Mouse (Mus musculus) MEL (cell line): Measurements from ENCODE around the gene Tsen54.

Experiments used
- JUND ChIP-seq: IDR thresholded peaks from 2 replicates; pipeline ENCODE4 v1.6.1; 2011; ENCODE audit warnings: low read depth, mild to moderate bottlenecking, improper control_type of control experiment, low read length
- MAZ ChIP-seq: IDR thresholded peaks from 2 replicates; pipeline ENCODE4 v1.6.1; 2012; ENCODE audit warnings: low read depth, mild to moderate bottlenecking, inconsistent platforms, low read length, improper control_type of control experiment

DNA sequence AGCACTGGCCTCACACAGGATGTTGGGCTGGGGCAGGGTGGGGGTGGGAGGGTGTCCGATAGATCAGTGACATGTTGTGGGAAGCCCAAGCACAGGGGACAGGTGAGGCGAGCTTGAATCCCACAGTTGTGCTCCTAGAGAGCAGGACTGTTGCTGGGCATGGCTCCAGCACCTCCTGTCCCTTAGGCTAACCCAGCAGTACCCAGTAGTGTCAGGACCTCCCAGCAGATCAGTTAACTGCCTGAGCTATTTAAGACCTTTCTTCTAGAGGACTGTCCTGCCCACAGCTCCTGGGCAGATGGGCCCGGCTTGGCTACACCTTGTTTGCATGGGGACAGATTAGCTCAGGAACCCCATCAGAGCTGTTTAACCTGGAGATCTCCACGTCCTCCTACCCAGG lies 14.5 kb downstream of the Tsen54 start:
- TF ChIP-seq MAZ: no peak
- no peak for TF ChIP-seq JUND
